Mouse (Mus musculus): ENCODE data around the gene Foxn3. TPM values are rescaled to one million over a fixed set of nuclear protein-coding genes. Genes with fewer than 3 reads are reported as not detected.
A peak's percentile ranks its signal among the peaks of the same experiment; 100 is the strongest.
"Not testable (repeated sequence)": the region's sequence is repeated elsewhere in the genome, so short reads cannot be mapped to it uniquely, and the experiment has no call there.

Foxn3 gene
- polyA plus RNA-seq, 1 experiment from 2014 or later = 90.0 TPM

GRCm38 (mm10) chr12:99215521-99216255 lies 347.7 kb downstream of the Foxn3 start:
- WGBS = 58% methylated on average over 11 of the region's 11 CpGs
- H3K9ac ChIP-seq (replicated peaks) = peak overlapping the region; percentile 20; the same call in 1 of the 2 replicates
- peaks cover 61% of the 10 kb centered on the region for H3K4me1 ChIP-seq
- H3K27ac ChIP-seq (replicated peaks) = peak overlapping the region; percentile 49
- no peak overlapping the region for H3K4me2 ChIP-seq (replicated peaks)
- ATAC-seq (ENCODE audit: low FRiP score, low read depth) = no peak
- no peaks in the 10 kb centered on the region for H3K9me3 ChIP-seq
- H3K4me3 ChIP-seq = no peak overlapping the region
- H3K27me3 ChIP-seq = no peaks in the 10 kb centered on the region
- no peaks in the 10 kb centered on the region for H3K36me3 ChIP-seq

GRCm38 (mm10) chr12:99214098-99214497 lies 349.3 kb downstream of the Foxn3 start:
- no peak overlapping the region for H3K27ac ChIP-seq (replicated peaks)
- H3K4me2 ChIP-seq (replicated peaks) = no peak overlapping the region
- WGBS = 73% methylated on average over 5 of the region's 5 CpGs
- no peaks in the 10 kb centered on the region for H3K36me3 ChIP-seq
- H3K4me1 ChIP-seq = peaks cover 50% of the 10 kb centered on the region
- H3K9ac ChIP-seq (replicated peaks) = no peak overlapping the region
- no peaks in the 10 kb centered on the region for H3K27me3 ChIP-seq
- H3K9me3 ChIP-seq = no peaks in the 10 kb centered on the region
- H3K4me3 ChIP-seq = no peak overlapping the region
- no peak for ATAC-seq (ENCODE audit: low FRiP score, low read depth)

GRCm38 (mm10) chr12:99213218-99213617 lies 350.2 kb downstream of the Foxn3 start:
- H3K9me3 ChIP-seq = no peaks in the 10 kb centered on the region
- H3K4me2 ChIP-seq (replicated peaks) = no peak overlapping the region
- no peaks in the 10 kb centered on the region for H3K27me3 ChIP-seq
- peaks cover 41% of the 10 kb centered on the region for H3K4me1 ChIP-seq
- WGBS = 94% methylated on average over 12 of the region's 12 CpGs
- no peak overlapping the region for H3K9ac ChIP-seq (replicated peaks)
- no peak for ATAC-seq (ENCODE audit: low FRiP score, low read depth)
- H3K4me3 ChIP-seq = no peak overlapping the region
- no peaks in the 10 kb centered on the region; the same call in 1 of the 2 replicates for H3K36me3 ChIP-seq
- no peak overlapping the region for H3K27ac ChIP-seq (replicated peaks)

- H3K4me1 ChIP-seq = peaks cover 11% of the 10 kb centered on the region; the same call in 1 of the 2 replicates
- no peak for ATAC-seq (ENCODE audit: low FRiP score, low read depth)
- 90% methylated on average over 8 of the region's 8 CpGs for WGBS
- H3K27ac ChIP-seq (replicated peaks) = no peak overlapping the region
- no peaks in the 10 kb centered on the region; the same call in 1 of the 2 replicates for H3K36me3 ChIP-seq
- H3K27me3 ChIP-seq = no peaks in the 10 kb centered on the region
- no peaks in the 10 kb centered on the region for H3K9me3 ChIP-seq
- no peak overlapping the region for H3K4me2 ChIP-seq (replicated peaks)
- H3K9ac ChIP-seq (replicated peaks) = no peak overlapping the region
- H3K4me3 ChIP-seq = no peak overlapping the region
These were observed 353.6 kb downstream of the Foxn3 start for GRCm38 (mm10) chr12:99209801-99210200.

- no peak overlapping the region for H3K4me2 ChIP-seq (replicated peaks)
- no peaks in the 10 kb centered on the region for H3K4me1 ChIP-seq
- peaks cover 7% of the 10 kb centered on the region; the same call in 1 of the 2 replicates for H3K36me3 ChIP-seq
- ATAC-seq (ENCODE audit: low FRiP score, low read depth) = no peak
- no peaks in the 10 kb centered on the region for H3K27me3 ChIP-seq
- no peak overlapping the region for H3K9ac ChIP-seq (replicated peaks)
- no peaks in the 10 kb centered on the region for H3K9me3 ChIP-seq
- no peak overlapping the region for H3K4me3 ChIP-seq
- WGBS = 87% methylated on average over 9 of the region's 9 CpGs
- H3K27ac ChIP-seq (replicated peaks) = no peak overlapping the region
These were observed 355.1 kb downstream of the Foxn3 start for GRCm38 (mm10) chr12:99208251-99208650.

GRCm38 (mm10) chr12:99207014-99207612 lies 356.3 kb downstream of the Foxn3 start:
- Histone ChIP-seq H3K4me2 (replicated peaks) (no peak overlapping the region), H3K4me3 (no peak overlapping the region), H3K27ac (replicated peaks) (no peak overlapping the region), H3K9ac (replicated peaks) (no peak overlapping the region), H3K27me3 (no peaks in the 10 kb centered on the region), H3K36me3 (peaks cover 7% of the 10 kb centered on the region; the same call in 1 of the 2 replicates), H3K4me1 (no peaks in the 10 kb centered on the region), H3K9me3 (no peaks in the 10 kb centered on the region)
- ATAC-seq (ENCODE audit: low FRiP score, low read depth) = no peak
- WGBS = 76% methylated on average over 15 of the region's 15 CpGs

- H3K27ac ChIP-seq (replicated peaks) = no peak overlapping the region
- no peak overlapping the region for H3K4me3 ChIP-seq
- H3K9ac ChIP-seq (replicated peaks) = no peak overlapping the region
- no peaks in the 10 kb centered on the region for H3K9me3 ChIP-seq
- no peaks in the 10 kb centered on the region for H3K4me1 ChIP-seq
- no peak for ATAC-seq (ENCODE audit: low FRiP score, low read depth)
- no peaks in the 10 kb centered on the region for H3K27me3 ChIP-seq
- H3K4me2 ChIP-seq (replicated peaks) = no peak overlapping the region
- 97% methylated on average over 8 of the region's 8 CpGs for WGBS
- H3K36me3 ChIP-seq = peaks cover 7% of the 10 kb centered on the region; the same call in 1 of the 2 replicates
These were observed 357.6 kb downstream of the Foxn3 start for GRCm38 (mm10) chr12:99205734-99206133.

GRCm38 (mm10) chr12:99199124-99199483 lies 364.3 kb downstream of the Foxn3 start:
- Histone ChIP-seq H3K27ac (replicated peaks) (no peak overlapping the region), H3K9ac (replicated peaks) (no peak overlapping the region), H3K36me3 (peaks cover 21% of the 10 kb centered on the region), H3K4me2 (replicated peaks) (no peak overlapping the region), H3K4me1 (peaks cover 3% of the 10 kb centered on the region; the same call in 1 of the 2 replicates), H3K27me3 (no peaks in the 10 kb centered on the region), H3K9me3 (no peaks in the 10 kb centered on the region), H3K4me3 (no peak overlapping the region)
- no peak for ATAC-seq (ENCODE audit: low FRiP score, low read depth)
- WGBS = 83% methylated on average over 5 of the region's 5 CpGs

GRCm38 (mm10) chr12:99198428-99199123 lies 364.8 kb downstream of the Foxn3 start:
- Histone ChIP-seq H3K4me1 (peaks cover 3% of the 10 kb centered on the region; the same call in 1 of the 2 replicates), H3K9ac (replicated peaks) (no peak overlapping the region), H3K4me2 (replicated peaks) (no peak overlapping the region), H3K36me3 (peaks cover 20% of the 10 kb centered on the region), H3K27me3 (no peaks in the 10 kb centered on the region), H3K27ac (replicated peaks) (no peak overlapping the region), H3K4me3 (no peak overlapping the region), H3K9me3 (no peaks in the 10 kb centered on the region)
- 84% methylated on average over 12 of the region's 12 CpGs for WGBS
- no peak for ATAC-seq (ENCODE audit: low FRiP score, low read depth)

GRCm38 (mm10) chr12:99197031-99197430 lies 366.4 kb downstream of the Foxn3 start:
- Histone ChIP-seq H3K27me3 (no peaks in the 10 kb centered on the region), H3K9me3 (no peaks in the 10 kb centered on the region), H3K4me1 (peaks cover 9% of the 10 kb centered on the region), H3K4me3 (no peak overlapping the region), H3K4me2 (replicated peaks) (no peak overlapping the region), H3K36me3 (peaks cover 23% of the 10 kb centered on the region), H3K27ac (replicated peaks) (no peak overlapping the region), H3K9ac (replicated peaks) (no peak overlapping the region)
- WGBS = 87% methylated on average over 7 of the region's 7 CpGs
- ATAC-seq (ENCODE audit: low FRiP score, low read depth) = no peak

GRCm38 (mm10) chr12:99195655-99196054 lies 367.7 kb downstream of the Foxn3 start:
- no peaks in the 10 kb centered on the region for H3K9me3 ChIP-seq
- H3K36me3 ChIP-seq = peaks cover 23% of the 10 kb centered on the region
- WGBS = 78% methylated on average over 5 of the region's 5 CpGs
- no peak overlapping the region for H3K4me3 ChIP-seq
- H3K27me3 ChIP-seq = no peaks in the 10 kb centered on the region
- no peak overlapping the region for H3K4me2 ChIP-seq (replicated peaks)
- H3K9ac ChIP-seq (replicated peaks) = no peak overlapping the region
- no peak overlapping the region for H3K27ac ChIP-seq (replicated peaks)
- ATAC-seq (ENCODE audit: low FRiP score, low read depth) = no peak
- peaks cover 9% of the 10 kb centered on the region for H3K4me1 ChIP-seq

GRCm38 (mm10) chr12:99194120-99194519 lies 369.3 kb downstream of the Foxn3 start:
- H3K36me3 ChIP-seq = peaks cover 23% of the 10 kb centered on the region
- not testable (repeated sequence) for H3K27ac ChIP-seq (replicated peaks); H3K4me1 ChIP-seq; H3K9me3 ChIP-seq; H3K4me2 ChIP-seq (replicated peaks); H3K9ac ChIP-seq (replicated peaks); H3K27me3 ChIP-seq; H3K4me3 ChIP-seq
- peak; percentile 49; the same call in 1 of the 2 replicates for ATAC-seq (ENCODE audit: low FRiP score, low read depth)
- WGBS = 94% methylated on average over 17 of the region's 17 CpGs

Data from midbrain, embryonic 12.5 days (tissue).